Mouse (Mus musculus) left cerebral cortex, postnatal 25 days (tissue): Measurements from ENCODE around the gene Art3. TPM values are rescaled to one million over a fixed set of nuclear protein-coding genes. Genes with fewer than 3 reads are reported as not detected.
A peak's percentile ranks its signal among the peaks of the same experiment; 100 is the strongest.

Experiments used
- DNase-seq, 2 experiments: peaks; one replicate each; pipeline ENCODE4 v3.0.0; 2022; ENCODE audit warnings: low spot score in 2 of 2, mixed read lengths in 1 of 2
- intact Hi-C: fragments of 180-260 bp; cut with DNase I; formaldehyde crosslinking; loops from one replicate; pipeline ENCODE4 v1.15.1; 2025
- total RNA-seq, 2 experiments: library from RNA; stranded (reverse); gene quantifications; 2 replicates each; pipeline ENCODE4 v1.2.3; 2021

Art3 gene
- 1 to 10 TPM; 6.2 to 6.9 TPM for total RNA-seq

DNA sequence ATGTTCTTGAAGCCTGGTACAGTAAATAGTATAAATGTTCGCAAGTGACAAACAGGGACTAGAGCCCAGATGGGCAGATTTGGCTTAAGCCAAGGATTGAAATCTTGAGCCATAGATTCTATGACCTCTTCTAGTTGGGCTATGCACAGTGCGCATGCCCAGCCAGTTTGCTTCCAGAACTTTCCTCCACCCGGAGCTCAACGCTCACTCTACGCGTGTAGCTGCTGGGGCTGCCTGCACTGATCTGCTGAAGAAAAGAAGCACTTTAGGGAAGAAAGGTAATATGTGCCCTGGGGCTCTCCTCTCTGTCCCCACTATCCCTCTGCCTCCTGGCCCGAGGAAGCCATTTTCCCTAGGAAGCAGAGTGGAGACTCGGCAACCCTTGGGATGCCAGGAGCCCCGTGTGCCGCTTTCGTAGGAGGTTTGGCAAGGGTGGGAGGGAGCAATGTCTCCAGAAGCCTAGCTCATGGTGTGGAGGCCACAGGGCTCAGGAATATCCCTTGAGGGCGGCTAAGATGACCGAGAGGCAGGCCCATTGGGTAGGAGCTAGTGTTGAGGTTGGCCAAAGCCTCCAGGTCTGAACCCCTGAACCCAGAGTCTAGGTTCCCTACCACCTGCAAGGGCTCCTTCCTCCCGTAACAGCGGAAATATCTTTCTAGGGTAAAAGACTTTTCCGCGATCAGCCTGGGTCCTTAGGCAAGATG lies at the start of gene Art3:
Art3 (plus strand) TSS at position 193 of the 704 bp plus-strand sequence.
- DNase-seq = no peak
- intact Hi-C loops = no loop called here

DNA sequence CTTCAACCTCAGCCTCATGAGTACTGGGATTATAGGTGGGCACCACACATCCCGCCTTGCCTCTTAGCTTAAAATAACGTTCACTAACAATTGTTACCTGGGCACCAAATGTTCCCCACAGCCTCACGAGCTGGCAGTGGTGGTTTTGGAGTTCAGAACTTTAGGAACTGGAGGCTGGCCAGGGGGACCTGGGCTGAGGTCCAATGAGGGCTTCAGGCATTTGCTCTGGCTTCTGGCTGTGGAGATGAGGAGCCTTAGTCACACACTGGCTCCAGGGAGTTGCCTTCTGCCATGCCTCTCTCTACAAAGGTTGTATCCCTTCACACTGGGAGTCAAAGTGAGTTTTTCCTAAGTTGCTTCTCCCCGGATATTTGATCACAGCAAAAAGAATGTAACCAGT lies 49.1 kb upstream of the Art3 start:
- no peak for DNase-seq
- intact Hi-C loops = no loop called here

DNA sequence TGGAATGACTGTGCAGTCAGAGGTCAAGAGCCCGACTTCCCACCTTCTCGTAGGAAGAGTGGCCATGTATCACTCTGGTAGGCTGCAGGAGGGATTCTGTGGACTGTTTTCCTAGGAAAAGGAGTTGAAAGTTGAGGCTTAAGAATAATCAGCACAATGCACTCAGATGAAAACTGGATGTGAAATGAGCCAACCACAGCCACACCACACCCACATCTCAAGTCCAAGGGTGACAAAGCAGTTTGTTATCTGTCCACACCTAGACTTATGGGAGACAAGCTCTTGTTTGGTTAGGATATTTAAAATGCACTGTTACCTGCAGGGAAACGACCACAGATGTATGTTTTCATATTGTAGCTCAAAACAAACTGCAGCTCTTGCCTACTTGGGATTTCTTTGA lies 48.5 kb upstream of the Art3 start:
- intact Hi-C loops = no loop called here
- DNase-seq = no peak

DNA sequence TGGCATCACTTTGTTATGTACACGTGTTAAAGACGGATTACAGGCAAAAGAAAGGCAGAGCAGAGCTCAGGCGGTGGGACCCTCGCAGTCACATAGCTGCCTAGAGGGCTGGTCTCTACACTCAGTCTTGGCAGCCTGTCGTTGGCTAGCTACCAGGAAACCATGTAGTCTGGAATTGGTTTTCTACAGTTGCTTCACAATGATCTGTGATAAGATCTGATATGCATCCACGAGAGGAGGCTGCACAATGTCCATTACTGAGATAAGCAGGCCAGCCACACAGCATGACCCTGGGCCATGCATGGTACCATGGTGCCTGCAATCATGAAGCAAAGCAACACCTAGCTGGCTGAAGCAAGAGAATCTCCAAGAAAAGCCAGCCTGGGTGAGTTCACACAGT lies 43.8 kb upstream of the Art3 start:
- DNase-seq = no peak
- intact Hi-C loops = no loop called here

DNA sequence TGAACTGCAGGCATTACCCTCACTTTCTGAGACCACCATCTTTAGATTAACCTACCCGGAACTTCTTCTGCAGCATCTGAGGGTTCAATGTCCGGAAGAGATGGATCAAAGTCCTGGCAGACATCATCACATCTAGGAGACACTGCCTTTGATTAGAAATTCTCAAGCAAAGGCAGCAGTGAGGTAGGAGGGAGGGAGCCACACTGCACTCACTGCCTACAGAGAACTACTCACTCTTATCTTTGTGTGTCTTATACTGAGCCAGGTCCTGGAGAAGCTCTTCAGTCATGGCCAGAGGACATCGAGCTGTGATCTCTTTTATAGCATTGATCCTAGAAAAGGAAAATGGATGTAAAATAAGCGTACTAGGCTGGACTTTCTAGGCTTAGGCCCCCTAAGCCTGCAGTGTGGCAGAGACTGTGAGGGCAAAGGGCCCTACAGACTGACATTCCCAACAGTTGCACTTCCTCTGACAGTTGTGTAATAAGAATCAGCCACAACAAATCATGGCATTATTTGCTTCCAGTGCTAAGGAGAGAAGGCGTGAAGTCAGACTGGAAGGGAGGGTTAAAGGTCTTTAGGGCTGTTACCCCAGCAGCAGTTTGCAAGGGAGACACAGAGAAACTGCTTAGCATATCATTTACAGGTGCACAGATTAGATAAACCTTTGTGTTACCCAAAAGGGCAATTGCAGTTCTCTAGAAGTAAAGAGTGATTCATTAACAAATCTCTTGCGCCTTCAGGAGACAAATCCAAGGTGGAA lies 39.8 kb upstream of the Art3 start:
- intact Hi-C loops = no loop called here
- DNase-seq = no peak

DNA sequence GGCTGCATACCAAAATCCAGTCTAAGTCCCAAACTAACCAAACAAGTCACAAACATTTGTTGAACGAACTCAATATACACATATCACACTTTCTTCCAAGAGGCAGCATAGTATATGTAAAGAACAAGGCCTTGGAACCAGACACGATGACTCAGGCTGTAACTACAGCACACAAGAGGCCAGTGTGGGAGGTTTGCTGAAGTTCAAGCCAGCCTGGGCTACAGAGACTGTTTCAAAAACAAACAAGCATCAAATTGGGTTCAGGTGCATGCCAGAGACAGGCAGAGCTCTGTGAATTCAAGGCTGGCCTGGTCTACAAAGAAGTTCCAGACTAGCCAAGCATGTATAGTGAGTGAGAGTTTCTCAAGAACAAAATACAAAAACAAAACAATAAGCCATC lies 37.1 kb upstream of the Art3 start:
- DNase-seq = no peak
- intact Hi-C loops = no loop called here

DNA sequence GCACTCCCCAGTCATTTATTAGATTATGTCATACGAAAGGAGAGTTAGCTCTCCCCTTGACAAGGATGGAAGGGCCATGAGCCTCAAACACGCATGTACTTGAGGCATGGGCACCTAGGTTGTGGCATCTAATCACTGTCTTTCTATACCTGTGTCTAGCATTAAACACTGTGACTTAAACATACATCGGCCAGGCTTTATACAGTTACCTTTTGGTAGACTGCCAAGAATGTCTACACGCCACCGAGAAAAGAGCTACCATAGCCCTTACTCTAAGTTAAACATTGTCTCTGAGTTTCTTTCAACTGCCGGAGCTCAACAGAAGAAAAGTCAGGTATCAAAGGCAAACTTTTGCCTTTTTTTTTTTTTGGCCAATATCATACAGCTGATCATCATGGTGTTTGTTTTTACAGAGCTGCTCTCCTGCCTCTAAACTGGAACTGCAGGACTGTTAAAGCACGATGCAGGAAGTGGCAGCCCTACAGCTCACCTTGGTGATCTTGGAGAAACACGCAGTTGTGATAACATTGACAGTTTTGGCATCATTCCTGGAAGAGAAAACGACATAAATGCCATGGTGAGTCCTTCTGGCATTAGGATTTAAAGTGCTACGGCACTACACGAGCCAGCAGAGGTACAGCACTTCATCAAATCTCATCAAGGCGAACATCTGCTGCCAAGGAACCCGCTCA lies 29.3 kb upstream of the Art3 start:
- intact Hi-C loops = no loop called here
- DNase-seq = no peak

DNA sequence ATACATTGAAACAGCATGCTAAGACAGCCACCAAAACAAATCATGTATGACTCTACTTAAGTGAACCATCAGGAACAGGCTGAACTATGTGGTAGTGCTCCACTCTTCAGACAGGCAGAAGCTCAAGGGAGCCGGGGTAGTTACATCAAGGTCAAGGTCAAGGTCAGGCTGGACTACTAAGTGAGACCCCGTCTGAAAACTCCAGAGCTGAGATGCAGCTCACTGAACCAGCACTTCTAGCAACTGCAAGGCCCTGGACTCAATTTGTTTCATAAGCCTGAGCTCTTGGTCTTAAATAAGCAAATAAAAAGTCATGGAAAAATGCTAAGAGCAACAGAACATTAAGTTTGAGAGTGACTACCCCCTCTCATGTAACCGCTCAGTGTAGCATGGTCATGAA lies 27.3 kb upstream of the Art3 start:
- DNase-seq = no peak
- intact Hi-C loops = no loop called here

DNA sequence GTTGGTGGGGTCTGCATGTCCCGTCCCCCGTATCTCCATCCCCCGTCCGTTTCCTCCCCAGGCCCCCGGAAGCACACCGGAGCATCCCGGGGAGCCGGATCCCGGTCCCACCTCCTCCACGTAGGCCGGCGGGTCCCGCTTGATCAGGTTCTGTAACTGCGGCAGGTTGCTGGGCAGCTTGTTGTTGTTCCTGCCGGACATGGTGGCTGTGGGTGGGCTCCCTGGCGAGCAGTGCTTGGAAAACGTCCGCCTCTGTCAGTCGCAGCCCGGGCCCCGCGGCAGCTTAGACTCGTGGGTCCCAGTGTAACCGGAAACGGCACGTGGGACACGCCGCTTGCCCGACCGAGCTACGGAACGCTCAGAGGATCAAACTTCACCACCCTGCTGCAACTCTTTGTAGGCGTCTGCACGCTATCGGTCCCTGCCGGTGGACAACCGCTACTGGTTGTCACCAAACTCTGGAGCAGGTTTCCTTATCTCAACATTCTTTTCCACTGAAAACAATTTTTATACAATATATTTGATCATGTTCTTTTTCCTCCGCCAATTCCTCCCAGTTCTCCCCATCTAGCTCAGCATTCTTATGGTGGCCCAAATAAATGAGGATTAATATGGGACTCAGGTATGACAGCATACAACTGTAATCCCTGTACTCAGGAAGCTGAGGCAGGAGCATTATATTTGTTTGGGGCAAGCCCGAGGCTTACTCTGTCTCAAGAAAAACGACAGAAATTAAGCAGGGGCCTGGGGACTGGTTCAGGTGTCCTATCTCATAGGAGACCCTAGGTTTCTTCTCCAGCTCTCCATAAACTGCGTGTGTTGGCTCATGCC lies 21.7 kb upstream of the Art3 start, which contains the start of gene Sdad1:
Sdad1 (minus strand) TSS at position 799 of the 831 bp plus-strand sequence.
- DNase-seq = peak; percentile 96 to 98
- intact Hi-C loops = loop anchor here (5.0 to 10.0 kb wide), 2 partner anchors 87 to 345 kb away; no protein-coding TSS in a partner anchor

DNA sequence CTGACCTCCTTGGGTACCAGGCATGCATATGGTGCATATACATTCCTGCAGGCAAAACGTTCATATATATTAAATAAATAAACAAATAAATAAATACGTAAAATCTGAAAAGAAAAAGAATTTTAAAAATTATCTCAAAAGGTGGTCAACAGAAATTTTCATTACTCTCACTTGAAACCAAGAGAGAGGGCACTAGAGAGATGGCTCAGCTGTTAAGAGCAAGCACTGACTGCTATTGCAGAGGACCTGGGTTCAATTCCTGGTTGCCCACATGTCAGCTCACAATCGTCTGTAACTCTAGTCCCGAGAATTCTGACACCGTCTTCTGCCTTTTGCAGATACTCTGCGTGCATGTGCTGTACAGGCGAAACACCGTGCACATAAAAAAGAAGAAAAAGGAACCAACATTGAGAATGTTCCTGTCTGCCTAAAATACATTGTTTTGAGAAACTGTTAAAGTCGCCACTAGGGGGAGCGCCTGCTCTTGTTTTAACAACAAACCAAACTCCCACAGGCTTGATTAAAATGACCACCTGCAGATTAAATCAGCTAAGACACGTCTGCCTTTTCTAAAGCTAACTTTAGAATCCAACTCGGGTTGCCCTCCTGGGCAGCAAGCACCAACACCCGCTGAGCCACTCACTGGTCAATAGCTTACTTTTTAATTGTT lies 19.4 kb upstream of the Art3 start:
- peak; percentile 90 to 94 for DNase-seq
- intact Hi-C loops = loop anchor here (1.0 to 10.0 kb wide), 3 partner anchors 70 to 343 kb away; no protein-coding TSS in a partner anchor

DNA sequence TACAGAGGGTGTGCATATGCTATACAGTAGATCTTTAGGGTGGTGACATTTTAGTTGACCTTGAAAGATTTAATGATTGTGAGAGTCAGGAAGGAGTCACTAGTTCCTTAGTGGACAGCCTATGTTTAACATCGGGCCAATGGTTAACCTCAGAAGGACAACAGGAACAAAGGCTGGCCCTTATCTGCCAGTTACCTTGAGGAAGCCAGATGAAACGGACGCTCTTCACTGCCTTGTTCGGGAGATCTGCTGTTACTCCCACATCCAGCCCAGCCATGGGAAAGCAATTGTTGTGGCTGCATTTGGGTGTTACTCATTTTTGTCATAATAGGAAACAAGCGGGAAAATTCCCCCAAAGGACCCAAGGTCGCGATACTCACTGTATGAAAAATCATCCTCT lies 17.9 kb upstream of the Art3 start:
- intact Hi-C loops = loop anchor here (5.0 to 10.0 kb wide), 2 partner anchors 84 to 341 kb away; no protein-coding TSS in a partner anchor

DNA sequence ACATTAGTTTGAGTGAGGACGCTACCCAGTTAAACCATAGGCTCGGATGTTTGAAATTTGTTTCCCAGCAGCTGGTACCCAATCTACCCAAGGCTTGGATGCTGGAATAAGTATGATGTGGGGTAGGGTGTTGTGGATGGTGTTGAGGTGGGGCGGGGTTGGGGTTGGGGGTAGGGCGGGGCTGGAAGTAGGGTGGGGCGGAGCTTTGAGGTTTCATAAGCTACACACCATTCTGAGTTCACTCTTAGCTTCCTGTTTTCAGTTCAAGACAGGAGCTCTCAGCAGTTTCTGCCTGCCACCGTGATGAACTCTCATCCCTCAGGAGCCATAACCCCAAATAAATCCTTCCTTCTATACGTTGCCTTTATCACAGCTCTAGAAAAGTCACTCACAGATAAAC lies 13.5 kb upstream of the Art3 start:
- no peak for DNase-seq
- intact Hi-C loops = loop anchor here (10.0 kb wide), 1 partner anchor 337 kb away; no protein-coding TSS in a partner anchor

More for the DNA sequence above, 17.9 kb upstream of the Art3 start:
- no peak for DNase-seq

DNA sequence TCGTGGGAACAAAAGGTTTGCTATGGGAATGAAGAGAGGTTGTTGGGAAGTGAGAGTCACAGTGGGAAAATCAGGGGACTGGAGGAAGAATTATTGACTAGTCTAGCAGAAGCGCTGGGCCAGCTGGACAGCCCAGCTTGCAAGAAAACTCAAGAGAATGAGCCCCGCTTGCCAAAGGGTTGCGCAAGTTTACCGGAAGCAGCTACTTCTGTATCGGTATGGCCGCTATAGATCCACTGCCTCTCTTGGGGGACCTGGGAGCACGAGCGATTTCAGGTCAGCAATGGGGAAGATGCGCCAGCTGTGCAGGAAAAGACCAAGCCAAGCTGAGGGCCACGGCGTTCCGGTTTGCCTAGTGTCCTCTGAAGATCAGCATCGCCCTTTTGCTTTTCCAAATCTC lies 13.0 kb upstream of the Art3 start:
- no peak for DNase-seq
- intact Hi-C loops = loop anchor here (10.0 kb wide), 1 partner anchor 336 kb away; no protein-coding TSS in a partner anchor

DNA sequence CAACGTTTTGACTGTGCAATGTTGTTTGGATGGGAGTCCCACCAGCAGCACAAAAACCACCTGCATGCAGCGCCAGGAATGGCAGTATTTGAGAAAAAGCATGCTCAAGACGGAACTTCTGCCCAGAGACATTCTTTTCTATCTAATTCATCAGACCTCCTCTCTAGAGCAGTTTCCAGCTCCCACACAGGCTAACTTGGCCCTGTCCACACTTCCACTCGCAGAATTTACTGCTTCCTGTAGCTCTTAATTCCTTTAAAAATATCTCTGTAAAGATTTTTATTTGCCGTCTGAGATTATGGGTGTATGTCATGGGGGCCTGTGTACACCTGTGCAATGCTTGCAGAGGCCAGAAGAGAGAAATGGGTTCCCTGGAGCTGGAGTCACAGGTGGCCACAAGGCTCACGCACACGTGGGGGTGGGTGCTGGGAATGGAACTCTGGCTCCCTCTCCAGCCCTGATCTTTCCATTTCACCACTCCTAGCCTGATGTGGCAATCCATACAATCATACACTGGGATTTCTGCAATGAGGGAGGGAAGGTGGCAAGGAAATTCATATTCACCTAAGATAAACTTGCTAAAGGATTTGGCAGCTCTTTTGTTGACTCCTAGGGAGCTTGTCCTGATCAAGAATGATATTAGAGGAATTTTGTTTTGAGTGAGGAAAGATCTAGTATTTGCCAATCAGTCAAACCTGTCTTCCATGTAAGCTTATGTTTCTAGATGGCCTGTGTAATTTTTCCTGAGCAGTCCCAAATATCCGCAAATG lies 9.8 kb upstream of the Art3 start:
- no peak for DNase-seq
- intact Hi-C loops = no loop called here

DNA sequence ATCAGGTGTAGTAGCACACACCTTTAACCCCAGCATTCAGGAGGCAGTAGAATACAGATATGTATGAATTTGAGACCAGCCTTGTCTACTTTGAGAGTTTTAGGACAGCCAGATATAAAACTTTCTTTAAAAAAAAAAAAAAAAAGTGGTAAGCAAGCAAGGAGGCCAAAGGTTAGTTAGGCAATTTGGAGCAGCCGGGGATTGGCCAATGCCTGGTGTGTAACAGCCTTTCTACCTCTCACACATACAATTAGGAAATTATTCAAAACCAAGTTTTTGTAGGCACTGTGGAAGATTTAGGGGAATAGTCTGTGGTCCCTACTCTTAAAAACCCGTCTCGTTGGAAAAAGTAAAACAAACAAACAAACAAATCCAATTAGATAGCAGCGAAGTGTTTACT lies 9.0 kb upstream of the Art3 start:
- DNase-seq = no peak
- intact Hi-C loops = no loop called here

DNA sequence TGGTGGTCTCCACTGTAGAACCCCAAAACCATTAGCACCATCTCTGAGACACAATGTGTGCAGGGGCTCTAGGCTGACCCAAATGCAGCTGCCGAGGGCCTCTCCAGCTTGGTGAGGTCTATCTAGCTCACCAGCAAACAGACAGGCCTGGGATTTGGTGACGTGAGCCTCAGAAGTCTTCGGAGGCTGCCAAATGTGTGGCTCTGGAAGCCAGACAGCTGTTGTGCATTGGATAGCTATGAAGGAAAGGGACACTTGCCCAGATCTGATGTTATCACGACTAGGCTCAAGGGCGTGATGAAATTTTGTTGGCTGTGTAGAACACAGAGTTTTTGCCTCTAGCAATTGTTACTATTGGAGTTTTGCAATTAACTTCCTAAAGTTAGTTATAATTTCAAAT lies 8.4 kb upstream of the Art3 start:
- intact Hi-C loops = no loop called here
- DNase-seq = no peak

DNA sequence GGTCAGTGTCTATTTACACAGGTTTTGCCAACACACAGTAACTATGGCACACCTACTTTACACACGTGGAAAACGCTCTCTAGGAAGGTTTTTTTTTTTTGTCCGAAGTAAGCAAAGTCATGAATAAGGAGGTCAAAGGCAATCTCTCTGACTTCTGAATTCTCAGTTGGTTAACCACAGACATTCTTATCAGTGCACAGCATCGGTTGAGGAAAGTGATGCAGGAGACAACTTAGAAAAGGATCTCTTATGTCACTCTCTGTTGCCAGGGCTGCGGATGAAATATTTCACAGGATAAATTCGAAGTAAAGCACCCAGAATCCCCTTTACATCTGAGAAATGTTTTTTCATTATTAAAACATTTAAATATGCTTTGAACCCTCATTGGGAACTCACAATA lies 4.3 kb upstream of the Art3 start:
- no peak for DNase-seq
- intact Hi-C loops = no loop called here

DNA sequence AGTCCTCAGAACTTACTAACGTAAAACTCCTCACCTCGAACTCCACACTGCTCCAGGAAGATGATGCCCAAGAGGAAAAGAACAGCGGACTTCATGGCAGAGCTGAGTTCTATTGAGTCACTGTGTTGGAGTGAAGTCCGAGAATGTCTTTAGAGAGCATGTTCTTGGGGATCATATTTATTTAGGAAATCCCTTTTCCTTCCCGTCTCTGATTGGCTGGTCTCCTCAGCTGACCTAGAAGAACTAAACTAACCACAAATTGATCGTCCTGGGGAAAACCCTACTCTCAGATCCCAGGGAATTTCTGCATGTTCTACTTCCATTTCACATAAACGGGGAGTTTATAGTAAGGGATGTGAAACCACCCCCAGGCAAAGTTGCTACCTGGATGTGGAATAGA lies 3.7 kb upstream of the Art3 start, which contains the start of gene Cxcl9:
Cxcl9 (minus strand) TSS at position 151 of the 400 bp plus-strand sequence.
- intact Hi-C loops = no loop called here
- DNase-seq = no peak
